Mouse (Mus musculus) Patski (cell line): ENCODE results near the gene Cdh20. TPM values are rescaled to one million over a fixed set of nuclear protein-coding genes. Genes with fewer than 3 reads are reported as not detected.

ENCODE experiments used
- ATAC-seq: fragments of 100-300 bp; one replicate; pipeline ENCODE4 v1.8.0; 2021
- CTCF ChIA-PET: fragments of 350-600 bp; sonication (Branson Sonifier 250); formaldehyde crosslinking; loops from one replicate; lab custom pipeline; 2022; ENCODE audit warnings: inconsistent platforms; lab: Charles Lee
- POLR2A ChIA-PET: fragments of 350-600 bp; sonication (Branson Sonifier 250); formaldehyde crosslinking; loops from one replicate; lab custom pipeline; 2022; ENCODE audit warnings: antibody characterized with exemption, inconsistent platforms; lab: Charles Lee
- DNase-seq: peaks from one replicate; pipeline ENCODE4 v3.0.0-alpha.2; 2011; ENCODE audit warnings: low read depth, low spot score
- H3K27me3 ChIP-seq: fragments of 371-371 bp; one replicate; pipeline ENCODE4 v1.5.1; 2021
- CTCF ChIP-seq: fragments of 100-300 bp; IDR thresholded peaks from one replicate; pipeline ENCODE4 v1.5.1; 2021
- in situ Hi-C: fragments of 300-500 bp; cut with MboI; formaldehyde crosslinking; loops from 3 replicates; pipeline ENCODE4 v1.11.1; 2018; ENCODE audit warnings: low pct_unique_long_range_greater_than_20kb, mixed read lengths
- polyA plus RNA-seq: library from polyadenylated mRNA; unstranded; gene quantifications from one replicate; pipeline ENCODE4 v1.2.3, GENCODE M21; 2021

Gene Cdh20
- polyA plus RNA-seq, 1 experiment from 2014 or later: not detected

DNA sequence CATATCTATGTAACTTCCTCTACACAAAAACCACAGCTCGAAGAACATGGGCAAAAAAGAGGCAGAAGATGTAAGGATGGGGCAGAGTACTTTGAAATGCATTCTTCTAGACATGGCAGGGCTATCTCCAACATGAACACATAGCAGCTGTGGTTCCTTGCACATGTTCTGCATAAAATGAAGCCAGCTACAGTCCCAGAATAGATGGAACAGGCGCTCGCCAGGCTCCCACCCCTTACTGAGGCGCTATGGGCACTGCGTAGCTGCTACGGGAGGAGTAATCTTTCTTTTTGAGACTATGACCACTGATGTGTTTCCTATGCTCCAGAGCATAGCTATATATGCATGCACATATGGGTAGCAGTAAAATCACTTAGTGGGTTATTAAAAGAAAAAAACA lies 36.4 kb downstream of the Cdh20 start:
- DNase-seq: no peak
- TF ChIP-seq CTCF: no peak
- ChIA-PET CTCF (no interaction called here), POLR2A (no interaction called here)
- in situ Hi-C loops: no loop called here
- no peak for ATAC-seq
- no peaks in the 10 kb centered on the region for H3K27me3 ChIP-seq

DNA sequence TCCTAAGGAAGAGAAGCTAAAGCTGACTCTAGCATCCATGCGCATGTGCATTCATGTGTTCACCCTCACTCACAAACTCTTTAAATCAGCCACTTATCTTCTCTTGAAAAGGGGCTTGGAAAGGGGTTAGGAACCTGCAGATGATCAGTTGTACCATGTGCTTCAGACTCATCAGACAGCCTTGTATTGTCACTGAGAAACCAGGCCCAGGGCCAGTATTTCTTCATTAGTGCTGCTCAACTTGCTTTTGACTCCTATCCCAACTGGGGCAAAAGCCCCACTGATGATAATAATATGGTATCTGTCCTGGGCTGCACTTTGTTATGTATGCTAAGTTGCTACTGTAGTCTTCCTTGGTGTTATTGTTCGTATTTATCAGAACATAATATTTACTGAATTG lies 38.9 kb downstream of the Cdh20 start:
- CTCF ChIA-PET: no interaction called here
- H3K27me3 ChIP-seq: no peaks in the 10 kb centered on the region
- DNase-seq (no peak), ATAC-seq (no peak)
- in situ Hi-C loops: no loop called here
- TF ChIP-seq CTCF: no peak
- POLR2A ChIA-PET: no interaction called here

DNA sequence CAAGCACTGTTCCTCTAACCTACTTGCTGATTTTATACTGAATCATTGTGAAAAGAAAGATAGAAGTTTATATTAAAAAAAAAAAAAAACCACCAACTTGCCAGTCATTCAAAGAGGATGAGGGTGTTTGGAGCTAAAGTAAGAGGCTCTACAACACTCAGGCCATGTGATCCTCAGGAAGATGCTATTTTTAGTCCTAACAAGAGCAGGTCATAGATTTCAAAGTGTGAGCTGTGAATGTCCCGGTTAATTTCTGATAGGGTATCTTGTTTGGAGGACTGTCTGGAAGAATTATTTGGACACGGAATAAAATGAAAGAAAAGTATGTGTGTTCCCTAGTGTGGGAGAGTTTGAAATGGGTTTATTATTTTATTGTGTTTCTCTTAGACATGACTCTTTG lies 49.2 kb downstream of the Cdh20 start:
- TF ChIP-seq CTCF: no peak
- no peak for ATAC-seq
- in situ Hi-C loops: no loop called here
- no peaks in the 10 kb centered on the region for H3K27me3 ChIP-seq
- DNase-seq: no peak
- POLR2A ChIA-PET: no interaction called here
- CTCF ChIA-PET: no interaction called here

DNA sequence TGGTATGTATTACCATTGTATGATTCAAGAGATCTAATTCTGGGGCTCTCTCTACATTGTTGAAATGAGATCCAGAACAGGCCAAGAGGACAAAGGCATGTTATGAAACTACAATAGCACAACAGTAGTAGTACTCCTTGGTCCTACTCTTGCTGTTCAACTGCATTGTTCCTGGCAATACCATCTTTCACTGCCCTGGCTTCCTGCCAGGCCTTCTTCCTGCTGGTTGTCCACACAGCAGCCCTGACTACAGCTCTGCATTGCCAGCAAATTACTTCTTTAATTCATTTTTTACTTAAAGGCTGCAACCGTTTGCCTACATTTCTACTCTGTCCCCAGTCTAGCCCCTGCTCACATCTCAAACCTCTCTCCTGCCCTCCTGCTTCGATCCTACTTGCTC lies 59.8 kb downstream of the Cdh20 start:
- peaks cover 4% of the 10 kb centered on the region for H3K27me3 ChIP-seq
- ChIA-PET CTCF (no interaction called here), POLR2A (no interaction called here)
- TF ChIP-seq CTCF: no peak
- DNase-seq: no peak
- no peak for ATAC-seq
- in situ Hi-C loops: no loop called here

DNA sequence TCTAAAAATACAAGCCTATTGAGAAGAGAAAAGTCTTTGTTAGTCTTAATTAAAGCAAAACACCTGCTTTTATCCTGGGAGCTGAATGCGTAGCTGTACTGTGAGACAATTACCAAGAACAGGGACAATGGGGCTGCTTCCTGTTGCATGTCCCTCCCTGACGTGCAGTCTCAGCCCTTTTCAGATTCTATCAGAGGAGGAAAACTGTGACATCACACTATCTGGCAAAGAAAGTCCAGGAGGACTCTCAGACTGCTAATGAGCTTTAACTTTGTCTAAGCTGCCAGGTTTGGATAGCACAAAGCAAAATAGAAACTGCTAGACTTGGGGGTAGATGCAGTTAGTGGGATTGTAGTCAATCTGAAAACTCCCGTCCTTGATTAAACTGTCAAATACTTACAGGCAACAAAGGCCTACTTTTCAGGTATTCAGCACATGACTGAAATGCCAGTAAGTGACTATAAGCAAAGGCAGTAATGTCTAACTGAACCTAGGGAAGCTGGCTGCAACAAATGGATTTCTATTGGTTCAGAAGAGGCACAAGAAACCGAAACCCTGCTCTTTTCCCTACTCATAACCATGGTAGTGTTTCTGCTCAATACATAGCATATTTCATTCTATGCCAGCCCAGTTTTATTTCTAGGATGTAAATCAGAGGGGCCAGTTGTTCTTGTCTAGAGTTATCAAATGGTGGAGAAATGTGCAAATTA lies 70.0 kb downstream of the Cdh20 start:
- TF ChIP-seq CTCF: no peak
- ATAC-seq (no peak), DNase-seq (no peak)
- ChIA-PET POLR2A (no interaction called here), CTCF (interaction anchor here (1.3 kb wide), 1 partner anchor 8 kb away, joined by 3 read pairs; no protein-coding TSS in a partner anchor)
- no peaks in the 10 kb centered on the region for H3K27me3 ChIP-seq
- in situ Hi-C loops: no loop called here

DNA sequence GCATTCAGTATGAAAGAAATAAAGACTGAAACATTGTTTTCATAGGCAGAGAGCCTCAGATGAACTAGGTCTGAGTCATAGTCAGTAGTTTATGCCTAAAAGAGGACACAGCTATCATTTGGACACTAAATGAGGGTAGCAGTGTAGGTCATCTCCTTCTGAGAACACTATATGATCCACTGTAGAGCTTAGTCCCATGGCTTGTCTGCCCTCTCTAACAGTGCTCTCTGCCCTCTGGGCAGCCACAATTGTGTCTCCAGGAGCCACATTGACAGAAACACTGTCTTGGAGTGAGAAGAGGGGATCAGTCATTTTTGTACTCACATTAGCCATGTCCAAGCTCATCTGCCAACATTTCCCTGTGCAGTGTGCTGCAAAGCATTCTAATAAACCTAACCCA lies 70.7 kb downstream of the Cdh20 start:
- in situ Hi-C loops: no loop called here
- no peak for TF ChIP-seq CTCF
- ATAC-seq (no peak), DNase-seq (no peak)
- no peaks in the 10 kb centered on the region for H3K27me3 ChIP-seq
- POLR2A ChIA-PET: no interaction called here
- CTCF ChIA-PET: interaction anchor here (1.3 kb wide), 1 partner anchor 9 kb away, joined by 3 read pairs; no protein-coding TSS in a partner anchor

DNA sequence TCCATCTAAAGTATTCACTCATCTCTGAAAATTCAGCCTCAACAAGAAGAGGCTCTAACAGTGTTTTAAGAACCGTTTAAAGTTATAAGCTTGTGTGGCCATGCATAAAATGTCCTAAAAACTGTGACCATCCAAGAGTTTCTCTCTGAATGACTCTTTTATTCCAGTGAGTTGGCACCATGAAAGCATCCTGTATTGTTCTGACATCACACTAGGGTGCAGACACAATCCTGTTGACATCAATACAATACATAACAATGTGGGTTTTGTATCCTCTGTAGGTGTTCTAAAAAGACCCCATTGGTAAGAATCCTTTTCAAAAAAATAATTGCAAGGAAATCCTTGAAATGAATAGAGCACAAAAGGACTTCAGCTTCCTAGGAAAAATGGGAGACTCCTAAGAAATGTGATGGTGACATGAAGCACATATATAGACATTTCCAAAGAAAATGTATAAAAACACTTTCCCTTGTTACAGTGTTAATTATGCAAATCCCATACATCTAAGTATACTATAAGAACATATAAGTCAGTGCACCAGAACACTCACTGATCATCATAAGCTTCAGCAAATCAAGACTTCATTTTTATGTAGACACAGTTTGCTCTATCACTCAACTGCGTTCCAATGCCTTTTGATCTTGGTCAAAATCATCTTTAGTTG lies 80.1 kb downstream of the Cdh20 start:
- POLR2A ChIA-PET: no interaction called here
- CTCF ChIA-PET: no interaction called here
- no peak for TF ChIP-seq CTCF
- DNase-seq (no peak), ATAC-seq (no peak)
- H3K27me3 ChIP-seq: no peaks in the 10 kb centered on the region
- in situ Hi-C loops: no loop called here

DNA sequence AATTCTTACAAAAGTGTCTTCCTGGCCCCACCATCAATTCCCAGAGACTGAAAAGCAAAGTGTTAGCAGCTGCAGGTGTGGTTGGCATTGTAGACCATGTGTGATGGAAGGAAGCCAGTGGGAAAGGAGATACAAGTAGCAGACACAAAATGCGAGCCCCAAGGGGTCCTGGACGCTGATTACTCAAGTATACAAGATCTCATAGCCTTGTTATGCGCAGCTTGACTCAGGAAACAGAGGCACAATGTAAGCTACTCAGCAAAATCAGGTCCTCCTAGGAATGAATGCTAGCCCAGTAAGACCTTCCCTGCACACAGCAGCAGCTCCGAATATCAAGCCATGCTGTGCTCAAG lies 80.6 kb downstream of the Cdh20 start:
- no peak for DNase-seq
- in situ Hi-C loops: no loop called here
- ATAC-seq: no peak
- no peaks in the 10 kb centered on the region for H3K27me3 ChIP-seq
- POLR2A ChIA-PET: no interaction called here
- CTCF ChIA-PET: no interaction called here
- TF ChIP-seq CTCF: no peak

DNA sequence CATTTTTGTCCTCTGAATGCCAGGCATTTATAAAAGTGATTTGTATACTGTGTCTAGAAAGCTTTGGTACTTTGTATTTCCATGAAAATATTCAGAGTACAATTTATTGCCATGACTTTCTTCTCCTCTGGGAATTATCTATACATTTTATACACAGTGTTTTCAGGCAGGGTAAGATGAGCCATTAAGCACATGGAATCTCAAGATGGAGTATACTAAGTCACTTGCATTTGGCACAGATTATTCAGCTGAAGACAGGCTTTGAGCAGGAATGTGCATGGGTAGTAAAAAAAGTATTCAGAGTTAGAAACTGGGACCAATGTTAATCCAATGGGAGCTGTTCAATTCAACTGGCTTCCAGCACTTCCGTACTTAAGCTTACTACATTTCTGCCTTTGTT lies 109.1 kb downstream of the Cdh20 start:
- CTCF ChIA-PET: no interaction called here
- DNase-seq (no peak), ATAC-seq (no peak)
- POLR2A ChIA-PET: no interaction called here
- no peaks in the 10 kb centered on the region for H3K27me3 ChIP-seq
- in situ Hi-C loops: no loop called here
- TF ChIP-seq CTCF: no peak

DNA sequence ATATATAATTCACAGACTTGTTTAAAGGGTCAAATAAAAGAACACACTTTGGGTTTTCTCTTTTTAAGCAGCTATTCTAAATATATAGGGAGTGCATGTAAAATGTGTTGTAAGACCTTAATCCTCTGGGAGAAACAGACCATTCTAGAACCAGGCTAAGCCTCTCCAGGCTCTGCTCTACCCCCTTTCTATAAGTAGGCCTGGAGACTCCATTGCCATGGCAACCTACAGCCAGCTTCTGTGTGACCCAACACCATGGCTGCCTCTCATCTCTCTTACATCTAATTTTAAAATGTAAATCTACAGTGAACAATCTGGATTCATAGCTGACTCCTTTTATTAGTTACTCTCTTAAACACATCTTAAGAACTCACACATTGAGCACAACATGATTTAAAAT lies 133.5 kb downstream of the Cdh20 start:
- CTCF ChIA-PET: interaction anchor here (0.7 to 1.7 kb wide), 2 partner anchors 9 to 11 kb away, joined by 3 read pairs; no protein-coding TSS in a partner anchor
- H3K27me3 ChIP-seq: no peaks in the 10 kb centered on the region
- POLR2A ChIA-PET: no interaction called here
- DNase-seq: no peak
- ATAC-seq: no peak
- in situ Hi-C loops: no loop called here
- TF ChIP-seq CTCF: no peak

DNA sequence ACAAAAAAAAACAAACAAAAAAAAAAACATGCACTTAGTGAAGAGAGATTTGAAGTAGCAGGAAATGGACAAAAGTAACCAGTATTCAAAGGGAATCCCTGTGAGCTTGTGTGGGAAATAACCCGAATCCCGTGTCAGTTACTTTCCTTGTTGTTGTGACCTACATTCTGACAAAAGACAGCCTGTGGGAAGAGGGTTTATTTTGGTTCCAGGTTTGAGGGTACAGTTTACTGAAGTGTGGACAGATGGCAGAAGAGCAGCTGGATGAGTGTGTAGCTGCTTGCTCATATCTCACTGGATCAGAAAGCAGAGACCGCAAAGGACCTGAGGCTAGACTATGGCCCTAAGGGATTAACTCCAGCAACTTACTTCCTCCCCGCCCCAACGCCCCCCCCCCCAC lies 135.1 kb downstream of the Cdh20 start:
- ChIA-PET POLR2A (no interaction called here), CTCF (interaction anchor here (1.2 kb wide), 1 partner anchor 45 kb away, joined by 3 read pairs; no protein-coding TSS in a partner anchor)
- in situ Hi-C loops: no loop called here
- no peaks in the 10 kb centered on the region for H3K27me3 ChIP-seq
- DNase-seq (no peak), ATAC-seq (no peak)
- no peak for TF ChIP-seq CTCF
